Mouse (Mus musculus) midbrain, embryonic 14.5 days (tissue): Measurements from ENCODE around the gene Rab6b. TPM values are rescaled to one million over a fixed set of nuclear protein-coding genes. Genes with fewer than 3 reads are reported as not detected.
A peak's percentile ranks its signal among the peaks of the same experiment; 100 is the strongest.
"Not testable (repeated sequence)": the region's sequence is repeated elsewhere in the genome, so short reads cannot be mapped to it uniquely, and the experiment has no call there.

ENCODE experiments used
- ATAC-seq: fragments of 200-750 bp; cut with Nextera tagmentation; 2 replicates; pipeline ENCODE4 v1.8.0; 2017; ENCODE audit warnings: moderate number of reproducible peaks, moderate library complexity; ENCODE audit not compliant: low FRiP score, low TSS enrichment
- DNase-seq: peaks from one replicate; pipeline ENCODE4 v3.0.0-alpha.2; 2015
- H3K27ac ChIP-seq: fragments of 300-500 bp; sonication (generic); replicated peaks from 2 replicates; pipeline ENCODE4 v1.5.1; 2014; ENCODE audit warnings: mild to moderate bottlenecking, low read depth, low read length, moderate library complexity
- H3K27me3 ChIP-seq: fragments of 300-500 bp; sonication (generic); 2 replicates; pipeline ENCODE4 v1.6.1; 2014; ENCODE audit warnings: low read length, control low read depth, mixed read lengths; ENCODE audit not compliant: control insufficient read depth, insufficient read depth
- H3K36me3 ChIP-seq: fragments of 300-500 bp; sonication (generic); 2 replicates; pipeline ENCODE4 v1.6.1; 2014; ENCODE audit warnings: low read length, control low read depth; ENCODE audit not compliant: control insufficient read depth, insufficient read depth
- H3K4me1 ChIP-seq: fragments of 300-500 bp; sonication (generic); 2 replicates; pipeline ENCODE4 v1.6.1; 2014; ENCODE audit warnings: mild to moderate bottlenecking, antibody characterized with exemption, low read length, control low read depth; ENCODE audit not compliant: control insufficient read depth, insufficient read depth
- H3K4me2 ChIP-seq: fragments of 300-500 bp; sonication (generic); 2 replicates; pipeline ENCODE4 v1.6.1; 2014; ENCODE audit warnings: mild to moderate bottlenecking, low read length, moderate library complexity
- H3K4me3 ChIP-seq: fragments of 300-500 bp; sonication (generic); replicated peaks from 2 replicates; pipeline ENCODE4 v1.5.1; 2014; ENCODE audit warnings: low read depth, low read length
- H3K9ac ChIP-seq: fragments of 300-500 bp; sonication (generic); replicated peaks from 2 replicates; pipeline ENCODE4 v1.6.1; 2014; ENCODE audit warnings: mild to moderate bottlenecking, low read length, moderate library complexity
- H3K9me3 ChIP-seq: fragments of 300-500 bp; sonication (generic); 2 replicates; pipeline ENCODE4 v1.6.1; 2016; ENCODE audit warnings: low read length, control low read depth, mixed read lengths; ENCODE audit not compliant: control insufficient read depth
- WGBS: fragments of 180-500 bp; shearing (Covaris S2); extraction: QIAGEN DNeasy Blood & Tissue Kit; methylation state at CpG from one replicate; pipeline ENCODE4 v1.1.7; 2014; 5-methylcytosine and 5-hydroxymethylcytosine counted together
- polyA plus RNA-seq: library from polyadenylated mRNA; unstranded; fragments of >200 nt; fragmentation: Nextera tagmentation; extraction: Ambion mirVana; gene quantifications from 2 replicates; pipeline ENCODE4 v1.2.1, GENCODE M21; 2014

Gene Rab6b
- polyA plus RNA-seq, 1 experiment from 2014 or later = 64.2 TPM

DNA sequence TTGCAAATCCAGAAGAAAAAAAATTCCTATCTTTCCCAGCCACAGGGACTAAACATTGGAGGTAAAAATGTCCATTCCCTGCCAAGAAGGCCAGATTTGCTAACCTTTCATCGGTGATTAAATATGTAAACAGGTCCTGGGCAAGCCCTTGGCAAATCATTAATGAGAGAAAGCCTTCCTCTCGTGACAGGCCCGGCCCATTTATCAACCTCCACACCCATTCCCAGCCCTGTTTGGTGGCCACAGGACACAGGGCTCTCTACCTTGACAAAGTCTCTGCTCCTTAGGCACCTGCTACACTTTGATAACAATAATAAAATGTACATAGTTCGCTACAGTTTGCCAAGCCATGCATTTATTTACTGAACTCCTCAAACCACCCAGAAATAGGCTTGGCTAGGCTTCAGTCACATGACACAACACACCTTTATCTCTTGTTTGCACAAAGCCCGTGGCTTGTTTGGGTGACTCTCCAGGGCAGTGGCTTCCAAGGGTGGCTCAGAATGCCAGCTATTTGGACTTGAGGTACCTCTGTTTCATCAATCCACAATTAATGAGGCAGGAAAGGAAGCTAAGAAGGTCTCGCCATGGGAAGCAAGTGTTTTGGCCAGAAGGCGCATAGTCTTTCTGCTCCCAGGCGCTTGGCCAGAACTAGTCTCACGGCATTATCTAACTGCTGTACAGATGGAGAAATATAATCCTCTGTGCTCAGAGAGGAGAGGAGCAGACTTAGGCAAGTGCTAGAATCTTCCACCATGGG, 21.3 kb upstream of the Rab6b start:
- 87% methylated on average over 9 of the region's 9 CpGs for WGBS
- DNase-seq = no peak

DNA sequence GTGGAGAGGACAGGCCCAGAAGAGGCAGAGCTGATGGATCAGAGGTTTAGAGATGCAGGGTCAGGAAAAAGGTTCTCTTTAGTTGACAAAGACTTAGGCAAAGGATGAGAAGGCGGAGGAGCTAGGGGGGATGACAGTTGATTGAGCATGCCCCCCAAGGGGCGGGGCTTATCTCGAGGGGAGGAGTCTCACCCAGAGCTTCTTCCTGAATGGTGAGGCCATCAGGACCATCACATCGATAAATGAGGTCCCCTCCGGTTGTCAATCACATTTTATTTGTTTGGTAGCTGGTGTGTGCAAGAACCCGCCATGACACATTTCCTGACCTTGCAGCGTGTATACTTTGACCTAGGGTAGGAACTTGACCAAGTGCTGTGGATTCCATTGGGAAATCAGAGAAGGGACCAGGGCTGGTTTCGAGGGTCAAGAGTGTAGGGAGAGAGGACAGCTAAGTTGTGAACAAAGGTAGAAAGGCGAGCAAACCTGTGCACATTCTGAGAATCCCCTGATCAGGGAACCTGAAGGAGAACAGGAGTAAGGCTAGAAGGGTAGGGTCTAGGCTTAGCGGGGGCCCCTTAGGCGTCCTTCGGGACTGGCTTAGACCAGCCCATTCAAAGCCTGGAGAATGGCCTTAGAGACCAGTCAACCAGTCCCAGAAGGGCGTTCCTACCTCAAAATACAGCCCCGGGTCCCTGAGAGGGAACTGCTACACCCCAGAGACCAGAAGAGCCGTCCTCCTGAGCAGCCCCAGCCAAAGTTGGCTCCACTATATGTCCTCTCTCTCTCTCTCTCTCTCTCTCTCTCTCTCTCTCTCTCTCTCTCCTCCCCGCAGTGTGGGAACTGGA, 20.3 kb upstream of the Rab6b start:
- no peaks in the 10 kb centered on the region for H3K9me3 ChIP-seq
- WGBS = 81% methylated on average over 16 of the region's 16 CpGs
- H3K4me1 ChIP-seq = no peaks in the 10 kb centered on the region
- no peak overlapping the region for H3K27ac ChIP-seq
- no peaks in the 10 kb centered on the region for H3K36me3 ChIP-seq
- no peak overlapping the region for H3K4me2 ChIP-seq
- no peak overlapping the region for H3K9ac ChIP-seq
- DNase-seq = no peak
- H3K27me3 ChIP-seq = no peaks in the 10 kb centered on the region
- ATAC-seq = no peak
- no peak overlapping the region for H3K4me3 ChIP-seq

More for the DNA sequence above, 21.3 kb upstream of the Rab6b start:
- Histone ChIP-seq H3K4me2 (no peak overlapping the region), H3K9me3 (no peaks in the 10 kb centered on the region), H3K27me3 (no peaks in the 10 kb centered on the region), H3K4me1 (no peaks in the 10 kb centered on the region), H3K27ac (no peak overlapping the region), H3K9ac (no peak overlapping the region), H3K36me3 (no peaks in the 10 kb centered on the region), H3K4me3 (no peak overlapping the region)
- ATAC-seq = no peak

DNA sequence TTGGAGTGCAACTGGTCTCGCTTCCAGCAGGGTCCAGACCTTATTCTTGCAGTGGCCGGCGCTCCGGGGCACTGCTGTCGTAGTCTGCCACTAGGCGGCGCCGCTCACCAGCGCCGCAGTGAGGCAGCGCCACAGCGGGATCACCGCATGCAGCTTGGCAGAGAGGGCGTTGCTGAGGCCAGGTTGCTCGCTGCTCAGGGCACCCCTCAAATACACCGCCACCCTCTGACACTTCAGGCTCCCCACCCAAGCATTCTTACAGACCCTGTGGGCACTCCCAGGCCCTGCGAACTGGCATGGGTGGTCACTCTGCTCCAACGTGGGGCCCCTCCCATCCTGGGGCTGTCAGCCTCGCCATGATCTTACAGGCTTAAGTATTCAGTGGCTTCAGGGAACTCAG, 19.3 kb upstream of the Rab6b start:
- Histone ChIP-seq H3K27ac (no peak overlapping the region), H3K9me3 (no peaks in the 10 kb centered on the region), H3K4me1 (no peaks in the 10 kb centered on the region), H3K27me3 (no peaks in the 10 kb centered on the region), H3K4me2 (peak overlapping the region; percentile 91), H3K9ac (peak overlapping the region; percentile 64), H3K4me3 (peak overlapping the region; percentile 43), H3K36me3 (no peaks in the 10 kb centered on the region)
- peak; percentile 94 for DNase-seq
- peak; percentile 85 for ATAC-seq
- WGBS = under 1% methylated on average over 19 of the region's 19 CpGs

DNA sequence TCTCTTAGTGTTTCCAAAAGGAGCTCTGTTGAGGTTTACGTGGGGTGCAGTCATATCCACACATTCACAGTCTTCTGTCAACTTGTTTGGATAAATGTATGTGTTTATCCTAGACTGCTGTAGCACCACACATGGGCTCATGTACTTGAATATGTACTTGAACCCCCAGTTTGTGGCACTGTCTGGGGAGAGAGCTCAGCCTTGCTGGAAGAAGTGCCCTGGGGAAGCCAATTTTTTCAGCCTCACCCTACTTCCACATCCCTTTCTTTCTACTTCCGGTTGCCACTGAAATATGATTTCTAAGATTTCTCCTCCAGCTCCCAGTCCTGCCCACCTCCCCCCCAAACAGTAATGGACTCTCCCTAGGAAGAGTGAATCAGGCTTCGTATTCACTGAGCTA, 17.9 kb upstream of the Rab6b start:
- H3K9ac ChIP-seq = no peak overlapping the region
- H3K9me3 ChIP-seq = no peaks in the 10 kb centered on the region
- no peak overlapping the region for H3K27ac ChIP-seq
- H3K4me2 ChIP-seq = no peak overlapping the region
- H3K4me1 ChIP-seq = no peaks in the 10 kb centered on the region
- DNase-seq (no peak), ATAC-seq (no peak)
- WGBS = 96% methylated on average over 3 of the region's 3 CpGs
- H3K36me3 ChIP-seq = no peaks in the 10 kb centered on the region
- H3K27me3 ChIP-seq = no peaks in the 10 kb centered on the region
- H3K4me3 ChIP-seq = no peak overlapping the region

DNA sequence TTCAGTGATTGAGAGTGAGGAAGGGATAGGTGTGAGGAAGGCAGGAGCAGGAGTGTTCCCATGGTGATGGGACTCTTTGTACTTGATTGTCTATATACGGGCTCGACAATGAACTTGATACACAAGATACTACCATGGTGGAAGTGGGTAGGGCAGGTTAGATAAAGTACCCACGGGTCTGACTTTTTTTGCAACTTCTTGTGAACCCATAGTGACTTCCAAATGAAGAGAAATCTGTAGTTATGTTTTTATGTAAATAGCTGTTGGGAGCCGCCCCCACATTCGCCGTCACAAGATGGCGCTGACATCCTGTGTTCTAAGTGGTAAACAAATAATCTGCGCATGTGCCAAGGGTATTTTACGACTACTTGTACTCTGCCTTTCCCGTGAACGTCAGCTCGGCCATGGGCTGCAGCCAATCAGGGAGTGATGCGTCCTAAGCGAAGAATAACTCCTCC, 3.2 kb upstream of the Rab6b start:
- peak overlapping the region; percentile 63 for H3K27ac ChIP-seq
- DNase-seq (peak; percentile 69), ATAC-seq (peak; percentile 44; the same call in 1 of the 2 replicates)
- H3K4me2 ChIP-seq = peak overlapping the region; percentile 49
- WGBS = 9% methylated on average over 8 of the region's 14 CpGs
- peaks cover 26% of the 10 kb centered on the region for H3K4me1 ChIP-seq
- not testable (repeated sequence) for H3K9me3 ChIP-seq, H3K27me3 ChIP-seq, H3K36me3 ChIP-seq, H3K9ac ChIP-seq
- H3K4me3 ChIP-seq = peak overlapping the region; percentile 35

DNA sequence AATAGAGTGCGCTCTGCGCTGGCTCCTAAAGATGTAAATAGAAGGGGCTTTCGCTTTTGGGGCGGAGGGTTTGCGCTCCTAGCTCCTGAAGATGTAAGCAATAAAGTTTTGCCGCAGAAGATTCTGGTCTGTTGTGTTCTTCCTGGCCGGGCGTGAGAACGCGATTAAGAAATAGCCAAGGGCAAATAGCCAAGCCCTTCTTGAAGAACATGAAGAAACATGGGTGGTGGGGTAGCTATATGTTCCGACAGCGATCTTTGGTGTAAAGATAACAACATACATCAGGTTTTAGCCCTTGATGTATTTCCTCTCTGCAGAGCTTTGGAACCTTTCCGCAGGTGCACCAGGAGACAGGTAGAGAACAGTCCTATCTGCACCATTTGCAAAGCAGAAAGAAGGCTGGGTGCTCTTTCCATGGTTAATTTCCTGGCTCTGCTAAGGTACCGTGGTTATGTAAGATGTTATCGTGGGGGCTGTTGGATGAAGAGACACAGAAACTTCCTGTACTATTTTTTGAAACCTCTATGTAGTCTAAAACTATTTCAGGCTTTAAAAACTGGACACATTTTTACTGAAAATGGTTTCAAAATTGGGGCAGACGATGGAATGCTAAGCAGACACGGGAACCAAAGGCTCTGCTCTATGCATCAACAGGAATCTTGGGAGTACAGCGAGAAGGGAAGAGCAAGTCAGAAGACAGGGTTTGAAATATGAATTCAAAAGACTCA, 2.5 kb upstream of the Rab6b start:
- Histone ChIP-seq H3K4me1 (peaks cover 33% of the 10 kb centered on the region), H3K36me3 (no peaks in the 10 kb centered on the region)
- ATAC-seq = no peak

DNA sequence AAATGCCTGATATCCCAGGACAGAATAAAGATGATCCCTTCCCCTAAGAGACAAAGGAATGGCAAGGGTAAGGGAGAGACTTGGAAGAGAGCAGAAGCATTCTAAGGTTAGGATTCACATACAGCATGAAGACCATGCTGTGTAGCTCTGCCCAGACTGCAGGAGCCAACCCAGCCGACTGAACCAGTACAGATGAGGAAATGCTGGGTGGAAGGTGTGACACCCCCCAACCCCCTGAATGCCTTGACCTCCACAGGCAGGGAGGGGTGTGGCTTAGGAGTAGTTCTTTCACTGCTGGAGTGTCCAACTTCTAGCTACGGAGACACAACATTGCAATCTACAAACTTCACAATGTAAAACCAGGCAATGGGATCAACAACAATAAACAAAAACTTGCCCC, 1.7 kb upstream of the Rab6b start:
- ATAC-seq (no peak), DNase-seq (no peak)
- H3K36me3 ChIP-seq = no peaks in the 10 kb centered on the region
- peaks cover 37% of the 10 kb centered on the region for H3K4me1 ChIP-seq
- H3K4me2 ChIP-seq = no peak overlapping the region
- 76% methylated on average over 2 of the region's 2 CpGs for WGBS
- H3K27ac ChIP-seq = no peak overlapping the region
- no peak overlapping the region for H3K4me3 ChIP-seq
- H3K9me3 ChIP-seq = no peaks in the 10 kb centered on the region
- no peak overlapping the region for H3K9ac ChIP-seq
- no peaks in the 10 kb centered on the region for H3K27me3 ChIP-seq

More for the DNA sequence above, 2.5 kb upstream of the Rab6b start:
- 0 out of 2 replicates have a peak overlapping the region, but pooled peaks have one; percentile 26 for H3K27ac ChIP-seq
- H3K9me3 ChIP-seq = no peaks in the 10 kb centered on the region
- 40% methylated on average over 18 of the region's 18 CpGs for WGBS
- H3K9ac ChIP-seq = peak overlapping the region; percentile 47; the same call in 1 of the 2 replicates
- no peaks in the 10 kb centered on the region for H3K27me3 ChIP-seq
- peak; percentile 39 for DNase-seq
- peak overlapping the region; percentile 64 for H3K4me2 ChIP-seq
- H3K4me3 ChIP-seq = peak overlapping the region; percentile 36

DNA sequence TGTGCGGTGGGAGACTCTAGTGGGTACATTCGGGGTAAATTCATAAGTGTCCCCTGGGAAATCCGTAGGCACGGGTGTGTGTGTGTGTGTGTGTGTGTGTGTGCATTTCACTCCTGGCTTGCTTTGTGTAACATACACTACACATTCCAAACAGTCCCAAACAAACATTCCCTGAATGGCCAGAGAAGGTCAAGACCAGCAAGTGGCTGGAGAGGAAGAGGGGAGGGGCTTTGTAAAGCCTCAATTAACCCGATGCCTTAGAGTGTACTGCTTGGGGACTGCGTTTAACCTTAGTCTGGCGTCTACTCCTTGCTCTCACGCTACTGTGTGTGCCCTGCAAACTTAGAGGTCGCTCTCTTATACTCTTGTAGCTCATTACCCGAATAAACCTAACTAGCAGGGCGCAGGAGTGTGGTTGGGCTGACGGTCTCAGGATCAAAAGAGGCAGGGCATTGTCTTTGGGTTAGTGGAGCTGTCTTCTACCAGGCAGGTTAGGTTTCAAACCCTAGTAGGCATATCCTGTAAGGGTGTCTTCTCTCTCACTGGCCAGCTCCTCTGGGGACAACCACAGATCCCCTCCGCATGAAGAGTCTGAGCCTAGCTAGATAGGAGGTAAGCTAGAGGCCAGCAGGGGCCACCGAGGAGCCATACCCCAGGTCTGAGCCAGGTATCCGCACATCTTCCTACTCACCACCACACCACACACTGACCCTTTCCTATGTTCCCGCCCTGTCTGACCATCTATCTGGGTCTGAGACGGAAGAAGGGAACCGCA, 673 bp upstream of the Rab6b start:
- 19% methylated on average over 18 of the region's 18 CpGs for WGBS
- peaks cover 37% of the 10 kb centered on the region for H3K4me1 ChIP-seq
- H3K9ac ChIP-seq = peak overlapping the region; percentile 95
- H3K4me2 ChIP-seq = peak overlapping the region; percentile 88
- no peak for DNase-seq
- peak; percentile 12; the same call in 1 of the 2 replicates for ATAC-seq
- no peaks in the 10 kb centered on the region for H3K36me3 ChIP-seq
- peak overlapping the region; percentile 95 for H3K27ac ChIP-seq
- no peaks in the 10 kb centered on the region for H3K27me3 ChIP-seq
- peak overlapping the region; percentile 96 for H3K4me3 ChIP-seq
- H3K9me3 ChIP-seq = no peaks in the 10 kb centered on the region
